Mouse (Mus musculus): Measurements from ENCODE around the gene Gpd2. TPM values are rescaled to one million over a fixed set of nuclear protein-coding genes. Genes with fewer than 3 reads are reported as not detected.

Gpd2 gene
- 10 to 100 TPM; 20.7 to 42.3 TPM for total RNA-seq (2021)

GRCm38 (mm10) chr2:57237475-57237919 lies at the start of gene Gpd2:
Gene Gpd2, plus strand, starts transcription at chr2:57237635.
- intact Hi-C loops (cut with DNase I) = loop anchor here (10.0 kb wide), 1 partner anchor 113 kb away; the partner anchor contains the start of gene Nr4a2
- DNase-seq = no peak

- intact Hi-C loops (cut with DNase I) = no loop called here
- no peak for DNase-seq
These were observed 49.2 kb upstream of the Gpd2 start for GRCm38 (mm10) chr2:57188237-57188636.

- intact Hi-C loops (cut with DNase I) = no loop called here
- no peak for DNase-seq
These were observed 46.6 kb upstream of the Gpd2 start for GRCm38 (mm10) chr2:57190884-57191283.

GRCm38 (mm10) chr2:57199046-57199445 lies 38.4 kb upstream of the Gpd2 start:
- no peak for DNase-seq

GRCm38 (mm10) chr2:57208472-57209083 lies 28.9 kb upstream of the Gpd2 start:
- intact Hi-C loops (cut with DNase I) = no loop called here
- DNase-seq = no peak

More at GRCm38 (mm10) chr2:57199046-57199445, 38.4 kb upstream of the Gpd2 start:
- intact Hi-C loops (cut with DNase I) = no loop called here

GRCm38 (mm10) chr2:57211049-57212001 lies 26.1 kb upstream of the Gpd2 start:
- no peak for DNase-seq
- intact Hi-C loops (cut with DNase I) = no loop called here

GRCm38 (mm10) chr2:57213364-57213763 lies 24.1 kb upstream of the Gpd2 start:
- DNase-seq = no peak
- intact Hi-C loops (cut with DNase I) = no loop called here

- intact Hi-C loops (cut with DNase I) = no loop called here
- DNase-seq = no peak
These were observed 14.0 kb upstream of the Gpd2 start for GRCm38 (mm10) chr2:57223288-57224026.

GRCm38 (mm10) chr2:57225236-57225635 lies 12.2 kb upstream of the Gpd2 start:
- intact Hi-C loops (cut with DNase I) = no loop called here
- DNase-seq = no peak

GRCm38 (mm10) chr2:57227425-57227824 lies 10.0 kb upstream of the Gpd2 start:
- intact Hi-C loops (cut with DNase I) = no loop called here
- DNase-seq = no peak

GRCm38 (mm10) chr2:57229647-57230240 lies 7.7 kb upstream of the Gpd2 start:
- intact Hi-C loops (cut with DNase I) = loop anchor here (10.0 kb wide), 1 partner anchor 105 kb away; the partner anchor contains the start of gene Nr4a2
- DNase-seq = no peak

GRCm38 (mm10) chr2:57231432-57231831 lies 6.0 kb upstream of the Gpd2 start:
- intact Hi-C loops (cut with DNase I) = loop anchor here (10.0 kb wide), 1 partner anchor 107 kb away; the partner anchor contains the start of gene Nr4a2
- no peak for DNase-seq

- intact Hi-C loops (cut with DNase I) = loop anchor here (10.0 kb wide), 1 partner anchor 108 kb away; the partner anchor contains the start of gene Nr4a2
- DNase-seq = no peak
These were observed 5.1 kb upstream of the Gpd2 start for GRCm38 (mm10) chr2:57232328-57232727.

GRCm38 (mm10) chr2:57236246-57236645 lies 1.2 kb upstream of the Gpd2 start:
- intact Hi-C loops (cut with DNase I) = loop anchor here (10.0 kb wide), 1 partner anchor 111 kb away; the partner anchor contains the start of gene Nr4a2
- no peak for DNase-seq

- no peak for DNase-seq
- intact Hi-C loops (cut with DNase I) = loop anchor here (10.0 kb wide), 1 partner anchor 112 kb away; the partner anchor contains the start of gene Nr4a2
These were observed 409 bp upstream of the Gpd2 start for GRCm38 (mm10) chr2:57237026-57237425.

GRCm38 (mm10) chr2:57237920-57238613 lies 632 bp downstream of the Gpd2 start:
- peak; percentile 92 for DNase-seq
- intact Hi-C loops (cut with DNase I) = loop anchor here (1.0 to 10.0 kb wide), 3 partner anchors 42 to 113 kb away; partner anchors contain the start of gene Nr4a2

- intact Hi-C loops (cut with DNase I) = loop anchor here (1.0 to 10.0 kb wide), 3 partner anchors 42 to 114 kb away; partner anchors contain the start of gene Nr4a2
- no peak for DNase-seq
These were observed 1.3 kb downstream of the Gpd2 start for GRCm38 (mm10) chr2:57238614-57239165.

- intact Hi-C loops (cut with DNase I) = loop anchor here (2.0 to 10.0 kb wide), 2 partner anchors 57 to 115 kb away; partner anchors contain the start of gene Nr4a2
- no peak for DNase-seq
These were observed 1.9 kb downstream of the Gpd2 start for GRCm38 (mm10) chr2:57239356-57239755.

GRCm38 (mm10) chr2:57243987-57244386 lies 6.6 kb downstream of the Gpd2 start:
- DNase-seq = no peak
- intact Hi-C loops (cut with DNase I) = no loop called here
